Mouse (Mus musculus) CH12.LX (cell line): ENCODE data around the gene Ugt3a1.

ENCODE experiments used
- CTCF ChIP-seq, 2 experiments: IDR thresholded peaks in 1 of 2; conservative IDR thresholded peaks in 1 of 2; 2 replicates each; pipeline ENCODE4 v1.5.1; 2011 to 2012; ENCODE audit warnings: low read depth in 2 of 2, low read length in 2 of 2, improper control_type of control experiment in 1 of 2, inconsistent platforms in 1 of 2, mild to moderate bottlenecking in 1 of 2, moderate library complexity in 1 of 2
- EP300 ChIP-seq: IDR thresholded peaks from 2 replicates; pipeline ENCODE4 v1.6.1; 2011; ENCODE audit warnings: low read length, improper control_type of control experiment
- ETS1 ChIP-seq: conservative IDR thresholded peaks from 2 replicates; pipeline ENCODE4 v1.6.1; 2012; ENCODE audit warnings: low read depth, mild to moderate bottlenecking, inconsistent platforms, low read length, improper control_type of control experiment, moderate library complexity
- KAT2A ChIP-seq: IDR thresholded peaks from 2 replicates; pipeline ENCODE4 v1.6.1; 2012; ENCODE audit warnings: low read length, improper control_type of control experiment, inconsistent platforms; ENCODE audit not compliant: insufficient replicate concordance
- MAFK ChIP-seq: IDR thresholded peaks from 2 replicates; pipeline ENCODE4 v1.6.1; 2011; ENCODE audit warnings: low read length, improper control_type of control experiment; ENCODE audit not compliant: insufficient replicate concordance
- MYC ChIP-seq: IDR thresholded peaks from 2 replicates; pipeline ENCODE4 v1.6.1; 2011; ENCODE audit warnings: low read depth, mild to moderate bottlenecking, improper control_type of control experiment, low read length
- POLR2A ChIP-seq: IDR thresholded peaks from 2 replicates; pipeline ENCODE4 v1.6.1; 2011; ENCODE audit warnings: low read depth, mild to moderate bottlenecking, improper control_type of control experiment, low read length
- POLR2AphosphoS2 ChIP-seq: IDR thresholded peaks from 2 replicates; pipeline ENCODE4 v1.6.1; 2011; ENCODE audit warnings: low read depth, low read length, improper control_type of control experiment
- UBTF ChIP-seq: IDR thresholded peaks from 2 replicates; pipeline ENCODE4 v1.6.1; 2012; ENCODE audit warnings: low read depth, mild to moderate bottlenecking, inconsistent platforms, low read length, improper control_type of control experiment, moderate library complexity
- USF2 ChIP-seq: conservative IDR thresholded peaks from 2 replicates; pipeline ENCODE4 v1.6.1; 2011; ENCODE audit warnings: low read depth, low read length, improper control_type of control experiment
- ZC3H11A ChIP-seq: IDR thresholded peaks from 2 replicates; pipeline ENCODE4 v1.6.1; 2012; ENCODE audit warnings: low read depth, mild to moderate bottlenecking, inconsistent platforms, low read length, improper control_type of control experiment

DNA sequence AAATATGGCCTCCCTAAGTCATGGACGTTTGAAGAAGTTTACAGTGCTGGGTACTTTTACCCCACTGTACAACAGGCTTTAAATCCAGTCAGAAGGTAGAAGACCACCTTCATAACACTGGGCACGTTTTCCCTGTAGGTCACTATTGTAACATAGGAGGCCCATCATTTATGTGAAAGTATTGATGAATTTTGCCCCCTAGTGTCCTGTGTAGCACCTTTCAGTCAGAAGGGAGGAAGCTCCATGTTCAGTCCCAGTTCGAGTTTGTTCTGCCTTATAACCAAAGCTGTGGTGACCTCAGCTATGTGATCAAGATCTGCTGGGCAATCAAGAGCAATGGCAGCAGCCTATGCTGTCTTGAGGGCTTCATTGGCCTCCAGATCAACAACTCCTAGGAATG, 72.1 kb downstream of the Ugt3a1 start:
- TF ChIP-seq POLR2AphosphoS2 (no peak), MAFK (no peak), USF2 (no peak), MYC (no peak), CTCF (conservative IDR thresholded peaks at IDR 0.05 in 1 of 2, IDR thresholded peaks at IDR 0.05 in 1 of 2; ENCODE audit: low read depth in 2 of 2, low read length in 2 of 2) (peak in 1 of 2 experiments; percentile 48; a peak in 2 of 4 replicates), ETS1 (no peak), UBTF (no peak), EP300 (no peak), ZC3H11A (no peak), POLR2A (no peak), KAT2A (no peak)
